Mouse (Mus musculus) hindbrain, embryonic 16.5 days (tissue): Measurements from ENCODE around the gene Tmem121b. TPM values are rescaled to one million over a fixed set of nuclear protein-coding genes. Genes with fewer than 3 reads are reported as not detected.

ENCODE experiments used
- ATAC-seq: fragments of 200-750 bp; cut with Nextera tagmentation; 2 replicates; pipeline ENCODE4 v1.8.0; 2017; ENCODE audit warnings: moderate TSS enrichment, moderate library complexity
- H3K27ac ChIP-seq: fragments of 300-500 bp; sonication (generic); 2 replicates; pipeline ENCODE4 v1.5.1; 2014; ENCODE audit warnings: low read depth, mild to moderate bottlenecking, control low read depth, low read length, moderate library complexity
- H3K27me3 ChIP-seq: fragments of 300-500 bp; sonication (generic); replicated peaks from 2 replicates; pipeline ENCODE4 v1.6.1; 2014; ENCODE audit warnings: low read length; ENCODE audit not compliant: control insufficient read depth, insufficient read depth
- H3K36me3 ChIP-seq: fragments of 300-500 bp; sonication (generic); 2 replicates; pipeline ENCODE4 v1.6.1; 2014; ENCODE audit warnings: mild to moderate bottlenecking, low read length, moderate library complexity, mixed read lengths; ENCODE audit not compliant: control insufficient read depth, insufficient read depth
- H3K4me1 ChIP-seq: fragments of 300-500 bp; sonication (generic); 2 replicates; pipeline ENCODE4 v1.6.1; 2014; ENCODE audit warnings: low read depth, low read length; ENCODE audit not compliant: control insufficient read depth, insufficient read depth
- H3K4me2 ChIP-seq: fragments of 300-500 bp; sonication (generic); 2 replicates; pipeline ENCODE4 v1.6.1; 2014; ENCODE audit warnings: mild to moderate bottlenecking, low read length, control low read depth, moderate library complexity
- H3K4me3 ChIP-seq: fragments of 300-500 bp; sonication (generic); 2 replicates; pipeline ENCODE4 v1.5.1; 2014; ENCODE audit warnings: mild to moderate bottlenecking, low read length, control low read depth, moderate library complexity
- H3K9ac ChIP-seq: fragments of 300-500 bp; sonication (generic); 2 replicates; pipeline ENCODE4 v1.6.1; 2014; ENCODE audit warnings: low read depth, mild to moderate bottlenecking, control low read depth, low read length, moderate library complexity
- H3K9me3 ChIP-seq: fragments of 300-500 bp; sonication (generic); 2 replicates; pipeline ENCODE4 v1.6.1; 2014; ENCODE audit warnings: mild to moderate bottlenecking, low read length, moderate library complexity; ENCODE audit not compliant: control insufficient read depth
- WGBS: fragments of 180-500 bp; shearing (Covaris S2); extraction: QIAGEN DNeasy Blood & Tissue Kit; methylation state at CpG from one replicate; pipeline ENCODE4 v1.1.7; 2014; 5-methylcytosine and 5-hydroxymethylcytosine counted together
- polyA plus RNA-seq: library from polyadenylated mRNA; unstranded; fragments of >200 nt; fragmentation: Nextera tagmentation; extraction: Ambion mirVana; gene quantifications from 2 replicates; pipeline ENCODE4 v1.2.1, GENCODE M21; 2015

Gene Tmem121b
- polyA plus RNA-seq, 1 experiment from 2014 or later: 2.6 TPM

- Histone ChIP-seq H3K4me1 (peaks cover 9% of the 10 kb centered on the region), H3K36me3 (peaks cover 9% of the 10 kb centered on the region; the same call in 1 of the 2 replicates), H3K4me3 (no peak overlapping the region), H3K27me3 (no peaks in the 10 kb centered on the region), H3K27ac (no peak overlapping the region), H3K9me3 (no peaks in the 10 kb centered on the region), H3K4me2 (no peak overlapping the region), H3K9ac (no peak overlapping the region)
- WGBS: 86% methylated on average over 3 of the region's 3 CpGs
- ATAC-seq: no peak
Observed at GRCm38 (mm10) chr6:120485038-120485437, 8.6 kb downstream of the Tmem121b start.

DNA sequence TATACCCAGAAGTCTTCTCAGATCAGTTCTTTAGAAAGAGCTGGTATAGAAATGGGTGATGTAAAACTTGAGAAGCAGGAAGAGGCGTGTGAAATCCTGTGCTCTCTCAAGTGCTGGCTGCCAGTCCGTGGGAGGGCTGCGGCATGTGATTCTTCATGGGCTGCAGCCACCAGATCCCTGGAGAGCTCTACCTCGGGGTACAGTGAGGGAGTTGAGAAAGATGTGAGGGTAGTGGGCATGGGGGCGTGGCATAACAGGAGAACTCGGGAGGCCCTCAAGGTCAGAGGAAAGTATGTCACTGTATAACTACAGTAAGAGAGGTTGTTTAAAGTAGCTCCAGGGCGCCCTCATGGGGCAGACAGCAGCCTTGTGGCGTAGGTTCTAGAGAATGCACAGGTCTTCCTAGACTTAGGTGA lies 10.4 kb downstream of the Tmem121b start:
- no peak for ATAC-seq
- WGBS: 37% methylated on average over 8 of the region's 8 CpGs
- no peak overlapping the region for H3K9ac ChIP-seq

DNA sequence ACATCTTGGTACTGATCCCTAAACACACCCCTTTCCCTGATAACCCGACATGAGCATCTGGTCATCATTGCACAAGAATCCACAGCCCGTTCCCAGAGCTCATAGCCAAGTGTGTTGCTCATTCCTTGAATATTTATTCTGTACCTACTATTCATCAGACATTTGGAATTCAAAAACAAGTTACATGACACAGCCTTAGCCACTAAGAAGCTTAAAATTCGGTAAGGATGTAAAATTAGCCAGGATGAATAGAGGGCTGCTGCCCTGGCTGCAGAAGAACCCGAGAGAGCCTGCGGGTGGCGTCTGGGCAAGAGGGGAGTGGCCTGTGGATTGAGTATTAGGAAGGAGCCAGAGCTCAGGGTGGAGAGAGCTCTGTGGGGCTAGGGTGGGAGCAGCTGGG lies 10.9 kb downstream of the Tmem121b start:
- Histone ChIP-seq H3K4me3 (no peak overlapping the region), H3K27me3 (no peaks in the 10 kb centered on the region), H3K27ac (no peak overlapping the region), H3K36me3 (peaks cover 11% of the 10 kb centered on the region), H3K4me2 (no peak overlapping the region), H3K9me3 (no peaks in the 10 kb centered on the region), H3K4me1 (no peaks in the 10 kb centered on the region), H3K9ac (no peak overlapping the region)
- ATAC-seq: no peak
- 45% methylated on average over 6 of the region's 6 CpGs for WGBS

More for the DNA sequence above, 10.4 kb downstream of the Tmem121b start:
- H3K4me2 ChIP-seq: no peak overlapping the region
- no peaks in the 10 kb centered on the region for H3K27me3 ChIP-seq
- H3K27ac ChIP-seq: no peak overlapping the region
- H3K4me1 ChIP-seq: no peaks in the 10 kb centered on the region
- H3K36me3 ChIP-seq: peaks cover 11% of the 10 kb centered on the region
- no peaks in the 10 kb centered on the region for H3K9me3 ChIP-seq
- H3K4me3 ChIP-seq: no peak overlapping the region

- peaks cover 11% of the 10 kb centered on the region for H3K36me3 ChIP-seq
- no peak overlapping the region for H3K4me3 ChIP-seq
- no peak overlapping the region for H3K9ac ChIP-seq
- no peaks in the 10 kb centered on the region for H3K4me1 ChIP-seq
- no peak overlapping the region for H3K27ac ChIP-seq
- H3K27me3 ChIP-seq: no peaks in the 10 kb centered on the region
- 94% methylated on average over 14 of the region's 14 CpGs for WGBS
- ATAC-seq: no peak
- H3K9me3 ChIP-seq: no peaks in the 10 kb centered on the region
- no peak overlapping the region for H3K4me2 ChIP-seq
Observed at GRCm38 (mm10) chr6:120482021-120482420, 11.6 kb downstream of the Tmem121b start.

- Histone ChIP-seq H3K9me3 (no peaks in the 10 kb centered on the region), H3K27me3 (no peaks in the 10 kb centered on the region), H3K4me2 (no peak overlapping the region), H3K27ac (no peak overlapping the region), H3K4me1 (no peaks in the 10 kb centered on the region), H3K4me3 (no peak overlapping the region), H3K36me3 (peaks cover 11% of the 10 kb centered on the region), H3K9ac (no peak overlapping the region)
- 92% methylated on average over 6 of the region's 6 CpGs for WGBS
- no peak for ATAC-seq
Observed at GRCm38 (mm10) chr6:120481538-120481937, 12.1 kb downstream of the Tmem121b start.

GRCm38 (mm10) chr6:120480361-120480760 lies 13.2 kb downstream of the Tmem121b start:
- Histone ChIP-seq H3K4me1 (no peaks in the 10 kb centered on the region), H3K27ac (no peak overlapping the region), H3K4me3 (no peak overlapping the region), H3K36me3 (peaks cover 11% of the 10 kb centered on the region), H3K4me2 (no peak overlapping the region), H3K27me3 (no peaks in the 10 kb centered on the region), H3K9ac (no peak overlapping the region), H3K9me3 (no peaks in the 10 kb centered on the region)
- no peak for ATAC-seq
- 92% methylated on average over 5 of the region's 5 CpGs for WGBS

GRCm38 (mm10) chr6:120479302-120479701 lies 14.3 kb downstream of the Tmem121b start:
- no peak overlapping the region for H3K27ac ChIP-seq
- H3K4me1 ChIP-seq: no peaks in the 10 kb centered on the region
- no peak overlapping the region for H3K4me2 ChIP-seq
- H3K36me3 ChIP-seq: peaks cover 11% of the 10 kb centered on the region
- H3K9ac ChIP-seq: no peak overlapping the region
- 81% methylated on average over 2 of the region's 2 CpGs for WGBS
- H3K27me3 ChIP-seq: no peaks in the 10 kb centered on the region
- no peak overlapping the region for H3K4me3 ChIP-seq
- ATAC-seq: no peak
- H3K9me3 ChIP-seq: no peaks in the 10 kb centered on the region

GRCm38 (mm10) chr6:120475288-120475687 lies 18.3 kb downstream of the Tmem121b start:
- peaks cover 2% of the 10 kb centered on the region; the same call in 1 of the 2 replicates for H3K36me3 ChIP-seq
- no peak overlapping the region for H3K27ac ChIP-seq
- 87% methylated on average over 8 of the region's 8 CpGs for WGBS
- no peak overlapping the region for H3K9ac ChIP-seq
- ATAC-seq: no peak
- H3K4me1 ChIP-seq: peaks cover 17% of the 10 kb centered on the region
- no peaks in the 10 kb centered on the region for H3K9me3 ChIP-seq
- no peak overlapping the region for H3K4me2 ChIP-seq
- H3K27me3 ChIP-seq: no peaks in the 10 kb centered on the region
- no peak overlapping the region for H3K4me3 ChIP-seq

GRCm38 (mm10) chr6:120473427-120473826 lies 20.2 kb downstream of the Tmem121b start:
- H3K27ac ChIP-seq: no peak overlapping the region
- H3K4me2 ChIP-seq: no peak overlapping the region
- H3K9me3 ChIP-seq: no peaks in the 10 kb centered on the region
- H3K27me3 ChIP-seq: no peaks in the 10 kb centered on the region
- 0 out of 2 replicates have a peak, but pooled peaks have one; percentile 22 for ATAC-seq
- WGBS: 21% methylated on average over 5 of the region's 5 CpGs
- H3K4me1 ChIP-seq: peaks cover 17% of the 10 kb centered on the region
- no peaks in the 10 kb centered on the region for H3K36me3 ChIP-seq
- H3K4me3 ChIP-seq: no peak overlapping the region
- H3K9ac ChIP-seq: no peak overlapping the region
